Mouse (Mus musculus) olfactory bulb, adult 2 months (tissue): ENCODE data around the gene Ring1.

ENCODE experiments used
- CTCF ChIP-seq: fragments of 200-500 bp; IDR thresholded peaks from 2 replicates; pipeline ENCODE4 v1.5.1; 2012; ENCODE audit warnings: low read depth, mild to moderate bottlenecking, low read length, moderate library complexity; ENCODE audit not compliant: insufficient read depth
- POLR2A ChIP-seq: fragments of 200-500 bp; IDR thresholded peaks from 2 replicates; pipeline ENCODE4 v1.6.1; 2012; ENCODE audit warnings: mild to moderate bottlenecking, low read depth, low read length, moderate library complexity; ENCODE audit not compliant: insufficient read depth

DNA sequence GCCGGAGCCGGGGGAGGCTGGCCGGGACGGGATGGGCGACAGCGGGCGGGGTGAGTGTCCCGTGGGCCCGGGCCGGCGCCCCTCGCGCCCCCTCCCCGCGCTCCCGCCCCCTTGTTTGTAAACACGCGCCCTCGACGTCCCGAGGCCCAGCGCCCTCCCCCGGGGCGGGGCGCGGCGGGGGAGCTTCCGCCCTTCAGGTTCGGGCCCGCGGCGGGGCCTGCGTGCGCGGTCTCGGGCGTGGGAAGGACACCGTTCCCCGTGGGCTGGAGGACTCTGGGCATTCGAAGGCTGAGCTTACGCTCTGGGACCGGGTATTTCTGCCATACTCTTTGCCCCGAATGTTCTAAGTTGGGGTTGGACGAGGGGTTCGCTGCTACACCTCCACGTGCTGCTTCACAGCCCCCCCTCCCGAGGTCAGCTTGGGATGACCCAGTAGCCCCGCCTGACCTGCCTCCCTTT lies 7.7 kb upstream of the Ring1 start:
- TF ChIP-seq CTCF (no peak), POLR2A (no peak)
